Mouse (Mus musculus): ENCODE results near the gene Ppib. TPM values are rescaled to one million over a fixed set of nuclear protein-coding genes. Genes with fewer than 3 reads are reported as not detected.
A peak's percentile ranks its signal among the peaks of the same experiment; 100 is the strongest.

Gene Ppib
- total RNA-seq, 1 experiment from 2014 or later: 575 TPM

GRCm38 (mm10) chr9:66070151-66070550, 10.1 kb downstream of the Ppib start:
- ATAC-seq (replicated peaks; ENCODE audit: low read depth, poor library complexity, severe bottlenecking): 0 out of 2 replicates have a peak, but pooled peaks have one; percentile 1

- no peak for ATAC-seq (replicated peaks; ENCODE audit: low read depth, poor library complexity, severe bottlenecking)
Measured at GRCm38 (mm10) chr9:66072754-66073153, 12.7 kb downstream of the Ppib start.

GRCm38 (mm10) chr9:66078072-66078471, 18.1 kb downstream of the Ppib start:
- ATAC-seq (replicated peaks; ENCODE audit: low read depth, poor library complexity, severe bottlenecking): no peak

- ATAC-seq (replicated peaks; ENCODE audit: low read depth, poor library complexity, severe bottlenecking): no peak
Measured at GRCm38 (mm10) chr9:66078493-66078892, 18.5 kb downstream of the Ppib start.

- no peak for ATAC-seq (replicated peaks; ENCODE audit: low read depth, poor library complexity, severe bottlenecking)
Measured at GRCm38 (mm10) chr9:66080804-66081459, 20.9 kb downstream of the Ppib start.

GRCm38 (mm10) chr9:66081999-66082398, 22.0 kb downstream of the Ppib start:
- ATAC-seq (replicated peaks; ENCODE audit: low read depth, poor library complexity, severe bottlenecking): peak; percentile 63; the same call in 1 of the 2 replicates

- ATAC-seq (replicated peaks; ENCODE audit: low read depth, poor library complexity, severe bottlenecking): no peak
Measured at GRCm38 (mm10) chr9:66084171-66084570, 24.1 kb downstream of the Ppib start.

- no peak for ATAC-seq (replicated peaks; ENCODE audit: low read depth, poor library complexity, severe bottlenecking)
Measured at GRCm38 (mm10) chr9:66087062-66087461, 27.0 kb downstream of the Ppib start.

GRCm38 (mm10) chr9:66088411-66088810, 28.4 kb downstream of the Ppib start:
- ATAC-seq (replicated peaks; ENCODE audit: low read depth, poor library complexity, severe bottlenecking): peak; percentile 68

- ATAC-seq (replicated peaks; ENCODE audit: low read depth, poor library complexity, severe bottlenecking): no peak
Measured at GRCm38 (mm10) chr9:66090593-66091244, 30.7 kb downstream of the Ppib start.

GRCm38 (mm10) chr9:66091327-66092231, 31.6 kb downstream of the Ppib start:
- ATAC-seq (replicated peaks; ENCODE audit: low read depth, poor library complexity, severe bottlenecking): no peak

GRCm38 (mm10) chr9:66092664-66093063, 32.6 kb downstream of the Ppib start:
- ATAC-seq (replicated peaks; ENCODE audit: low read depth, poor library complexity, severe bottlenecking): no peak

GRCm38 (mm10) chr9:66101577-66101976, 41.6 kb downstream of the Ppib start:
- no peak for ATAC-seq (replicated peaks; ENCODE audit: low read depth, poor library complexity, severe bottlenecking)

- ATAC-seq (replicated peaks; ENCODE audit: low read depth, poor library complexity, severe bottlenecking): no peak
Measured at GRCm38 (mm10) chr9:66102668-66103067, 42.6 kb downstream of the Ppib start.

- ATAC-seq (replicated peaks; ENCODE audit: low read depth, poor library complexity, severe bottlenecking): no peak
Measured at GRCm38 (mm10) chr9:66104601-66105000, 44.6 kb downstream of the Ppib start.

- no peak for ATAC-seq (replicated peaks; ENCODE audit: low read depth, poor library complexity, severe bottlenecking)
Measured at GRCm38 (mm10) chr9:66105168-66105567, 45.1 kb downstream of the Ppib start.

- ATAC-seq (replicated peaks; ENCODE audit: low read depth, poor library complexity, severe bottlenecking): no peak
Measured at GRCm38 (mm10) chr9:66109574-66109973, 49.6 kb downstream of the Ppib start.

- no peak for ATAC-seq (replicated peaks; ENCODE audit: low read depth, poor library complexity, severe bottlenecking)
Measured at GRCm38 (mm10) chr9:66110126-66110525, 50.1 kb downstream of the Ppib start.

GRCm38 (mm10) chr9:66110611-66111379, 50.8 kb downstream of the Ppib start:
- ATAC-seq (replicated peaks; ENCODE audit: low read depth, poor library complexity, severe bottlenecking): no peak

- ATAC-seq (replicated peaks; ENCODE audit: low read depth, poor library complexity, severe bottlenecking): peak; percentile 86
Measured at GRCm38 (mm10) chr9:66114341-66114740, 54.3 kb downstream of the Ppib start.

Data from common myeloid progenitor, adult 5-6 weeks (primary cell).